Mouse (Mus musculus): ENCODE data around the gene Ccdc181. TPM values are rescaled to one million over a fixed set of nuclear protein-coding genes. Genes with fewer than 3 reads are reported as not detected.

The Ccdc181 gene
- polyA plus RNA-seq (2014; fragmentation: Illumina TruSeq; extraction: RNeasy Lipid Tissue Mini Kit (QIAGEN cat#74804); ENCODE audit: insufficient read depth, low read depth, low replicate concordance): 15.5 TPM

DNA sequence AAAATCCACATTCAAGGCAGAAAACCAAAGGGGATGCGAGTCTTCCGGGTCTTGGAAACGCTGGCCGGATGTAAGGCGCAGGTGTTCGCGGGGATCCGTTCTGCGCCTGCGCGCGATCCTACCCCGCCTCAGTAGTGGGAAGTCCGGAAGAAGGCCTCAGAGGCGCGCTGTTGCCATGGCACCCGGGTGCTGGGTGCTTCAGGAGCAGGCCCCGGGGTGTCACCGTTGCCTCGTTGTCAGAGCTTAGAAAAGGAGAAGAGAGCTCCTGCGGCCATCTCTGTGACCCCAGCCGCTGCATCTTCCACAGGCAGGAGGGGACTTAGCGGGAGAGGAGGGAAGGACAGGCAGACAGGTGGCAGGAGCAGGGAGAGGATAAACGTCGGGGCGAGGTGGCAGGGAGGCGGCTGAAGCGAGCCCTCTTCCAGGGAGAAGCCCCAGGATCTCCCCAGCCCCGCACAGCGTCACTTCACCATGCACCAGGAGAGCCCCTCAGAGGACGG is at the start of gene Ccdc181:
Gene Ccdc181 (plus strand): TSS at position 131 of the 500 bp plus-strand sequence.

DNA sequence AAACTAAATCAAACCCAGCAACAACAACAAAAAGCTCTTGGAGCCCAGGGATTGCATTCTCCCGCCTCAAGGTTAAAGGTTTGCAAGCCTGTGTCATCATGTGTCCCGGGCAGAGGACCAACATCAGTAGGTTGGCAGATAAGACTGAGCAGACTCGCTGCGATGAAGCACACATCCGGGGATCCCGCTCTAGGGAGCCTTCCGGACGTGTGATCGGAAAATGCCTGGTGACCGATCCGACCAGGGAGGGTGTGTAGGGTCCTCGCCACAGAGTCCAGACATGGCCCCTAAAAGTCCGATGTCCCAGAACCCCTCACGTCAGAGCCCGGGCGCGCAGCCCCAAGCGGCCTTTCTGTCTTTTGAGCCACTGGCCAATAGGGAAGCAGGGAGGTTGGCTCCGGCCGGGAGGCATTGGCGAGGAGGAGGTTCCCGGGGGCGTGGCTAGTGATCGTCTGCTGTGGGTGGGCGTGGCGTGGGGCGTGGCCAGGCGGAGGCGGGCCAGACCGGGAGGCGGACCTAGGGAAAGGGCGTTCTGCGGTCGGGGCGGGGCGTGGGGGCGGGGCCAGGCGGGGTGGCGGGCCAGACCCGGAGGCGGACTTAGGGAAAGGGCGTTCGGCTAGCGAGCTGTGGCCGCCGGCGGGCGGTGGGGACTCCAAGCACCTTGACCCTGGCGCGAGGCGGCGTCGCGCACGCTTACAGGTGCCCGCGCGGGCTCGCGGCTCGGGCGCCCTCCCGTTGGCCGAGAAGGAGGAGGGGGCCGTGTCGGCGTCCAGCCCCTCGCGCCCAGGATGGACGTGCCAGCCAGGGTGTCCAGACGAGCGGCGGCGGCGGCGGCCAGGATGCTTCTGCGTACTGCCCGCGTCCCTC is 26.7 kb upstream of the Ccdc181 start, which contains the start of gene Slc19a2:
Gene Slc19a2 (plus strand): TSS at position 582 of the 867 bp plus-strand sequence.

DNA sequence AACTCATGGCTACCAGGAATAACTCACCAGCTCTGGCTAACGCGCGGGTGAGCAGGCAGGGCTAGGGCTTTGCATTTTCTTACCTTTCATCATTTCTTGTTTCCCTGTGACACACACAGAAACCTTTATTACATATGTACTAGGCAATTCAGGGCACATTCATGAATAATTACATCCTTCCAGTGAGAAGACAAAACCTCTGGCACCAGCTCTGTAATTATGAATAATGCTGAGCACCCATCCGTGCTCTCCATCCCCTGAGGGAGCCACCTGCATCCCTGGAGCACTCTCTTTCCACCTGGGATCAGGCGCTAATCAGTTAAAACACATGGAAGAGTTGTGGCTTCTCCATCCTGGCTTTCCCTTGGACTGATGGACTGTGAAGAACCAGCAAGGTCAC is 28.4 kb downstream of the Ccdc181 start, which contains the start of gene Nme7:
Gene Nme7 (plus strand): TSS at position 301 of the 400 bp plus-strand sequence.

DNA sequence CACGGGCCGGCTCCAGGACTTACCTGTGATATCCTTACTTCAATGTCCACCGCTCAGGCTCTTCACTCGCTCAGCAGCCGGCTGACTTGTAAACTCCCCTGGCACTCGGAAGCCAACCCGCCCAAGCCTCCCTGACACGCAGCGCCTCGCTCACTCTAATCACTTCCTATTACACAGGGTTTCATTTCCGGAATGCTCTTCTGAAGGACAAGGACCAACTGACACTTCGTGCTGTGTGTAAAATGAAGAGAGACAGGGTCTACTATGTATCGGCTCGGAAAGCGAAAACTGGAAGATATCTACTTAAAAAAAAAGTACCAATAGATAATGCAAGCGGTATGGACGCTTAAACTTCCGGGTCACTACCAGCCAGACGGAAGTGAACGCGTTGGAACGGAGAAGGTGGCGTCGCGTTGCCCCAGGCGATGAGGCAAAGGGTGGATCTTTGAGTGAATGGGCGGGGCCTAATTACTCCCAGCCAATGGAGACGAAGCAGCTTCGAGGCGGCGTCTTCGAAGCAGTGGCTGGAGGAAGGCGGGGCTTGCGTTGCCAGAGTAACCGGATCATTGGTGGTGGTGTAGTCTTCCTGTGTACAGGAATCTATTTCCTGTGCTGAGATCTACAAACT is 31.9 kb downstream of the Ccdc181 start, which contains the start of gene Blzf1:
Gene Blzf1 (minus strand): TSS at position 366 of the 628 bp plus-strand sequence.

Other genes with a start within 250 kb of the Ccdc181 start
- gene Sele, start 227.4 kb upstream of the Ccdc181 start, polyA plus RNA-seq (2014; fragmentation: Illumina TruSeq; extraction: RNeasy Lipid Tissue Mini Kit (QIAGEN cat#74804); ENCODE audit: insufficient read depth, low read depth, low replicate concordance): 0.32 TPM
- gene Sell, start 213.6 kb upstream of the Ccdc181 start, polyA plus RNA-seq (2014; fragmentation: Illumina TruSeq; extraction: RNeasy Lipid Tissue Mini Kit (QIAGEN cat#74804); ENCODE audit: insufficient read depth, low read depth, low replicate concordance): 30.2 TPM
- 1.7 TPM for gene Selp, start 160.3 kb upstream of the Ccdc181 start, polyA plus RNA-seq (2014; fragmentation: Illumina TruSeq; extraction: RNeasy Lipid Tissue Mini Kit (QIAGEN cat#74804); ENCODE audit: insufficient read depth, low read depth, low replicate concordance)
- gene F5, start 123.7 kb upstream of the Ccdc181 start, polyA plus RNA-seq (2014; fragmentation: Illumina TruSeq; extraction: RNeasy Lipid Tissue Mini Kit (QIAGEN cat#74804); ENCODE audit: insufficient read depth, low read depth, low replicate concordance): 0.51 TPM
- 2.6 TPM for gene Slc19a2, start 26.5 kb upstream of the Ccdc181 start, polyA plus RNA-seq (2014; fragmentation: Illumina TruSeq; extraction: RNeasy Lipid Tissue Mini Kit (QIAGEN cat#74804); ENCODE audit: insufficient read depth, low read depth, low replicate concordance)
- 8.4 TPM for gene Nme7, start 28.5 kb downstream of the Ccdc181 start, polyA plus RNA-seq (2014; fragmentation: Illumina TruSeq; extraction: RNeasy Lipid Tissue Mini Kit (QIAGEN cat#74804); ENCODE audit: insufficient read depth, low read depth, low replicate concordance)
- 10.1 TPM for gene Blzf1, start 31.9 kb downstream of the Ccdc181 start, polyA plus RNA-seq (2014; fragmentation: Illumina TruSeq; extraction: RNeasy Lipid Tissue Mini Kit (QIAGEN cat#74804); ENCODE audit: insufficient read depth, low read depth, low replicate concordance)
- gene Atp1b1, start 182.8 kb downstream of the Ccdc181 start, polyA plus RNA-seq (2014; fragmentation: Illumina TruSeq; extraction: RNeasy Lipid Tissue Mini Kit (QIAGEN cat#74804); ENCODE audit: insufficient read depth, low read depth, low replicate concordance): 193 TPM

Measured in lung, adult 10 weeks (tissue).